Mouse (Mus musculus) ES-Bruce4 (cell line): Measurements from ENCODE around the gene Ccdc130. TPM values are rescaled to one million over a fixed set of nuclear protein-coding genes. Genes with fewer than 3 reads are reported as not detected.

ENCODE experiments used
- H3K27ac ChIP-seq: 2 replicates; pipeline ENCODE4 v1.5.1; 2012; ENCODE audit warnings: low read length, inconsistent platforms; ENCODE audit not compliant: insufficient read depth
- H3K27me3 ChIP-seq: 2 replicates; pipeline ENCODE4 v1.6.1; 2012; ENCODE audit warnings: mild to moderate bottlenecking, low read length, inconsistent platforms; ENCODE audit not compliant: control insufficient read depth, poor library complexity, insufficient read depth, severe bottlenecking
- H3K36me3 ChIP-seq: 2 replicates; pipeline ENCODE4 v1.6.1; 2012; ENCODE audit warnings: inconsistent platforms, mild to moderate bottlenecking, low read length, moderate library complexity; ENCODE audit not compliant: control insufficient read depth, poor library complexity, insufficient read depth, severe bottlenecking
- H3K4me1 ChIP-seq: one replicate; pipeline ENCODE4 v1.8.1; 2011; ENCODE audit warnings: low read length; ENCODE audit not compliant: control insufficient read depth, insufficient read depth
- H3K4me3 ChIP-seq: 2 replicates; pipeline ENCODE4 v1.5.1; 2011; ENCODE audit warnings: low read depth, mild to moderate bottlenecking, low read length
- H3K9ac ChIP-seq: 2 replicates; pipeline ENCODE4 v1.6.1; 2012; ENCODE audit warnings: low read depth, mild to moderate bottlenecking, inconsistent platforms; ENCODE audit not compliant: poor library complexity, severe bottlenecking
- H3K9me3 ChIP-seq: replicated peaks from 2 replicates; pipeline ENCODE4 v1.6.1; 2012; ENCODE audit warnings: mild to moderate bottlenecking, low read length, inconsistent platforms; ENCODE audit not compliant: control insufficient read depth, poor library complexity, insufficient read depth, severe bottlenecking
- CTCF ChIP-seq: IDR thresholded peaks from one replicate; pipeline ENCODE4 v1.8.1; 2011; ENCODE audit warnings: low read depth, low read length
- EP300 ChIP-seq: IDR thresholded peaks from 2 replicates; pipeline ENCODE4 v1.6.1; 2011; ENCODE audit warnings: low read depth, low read length; ENCODE audit not compliant: insufficient read depth
- POLR2A ChIP-seq: IDR thresholded peaks from one replicate; pipeline ENCODE4 v1.8.1; 2011; ENCODE audit warnings: low read length; ENCODE audit not compliant: insufficient read depth
- polyA plus RNA-seq: library from polyadenylated mRNA; stranded (reverse); fragments of >200 nt; gene quantifications from 2 replicates; pipeline ENCODE4 v1.2.4, GENCODE M21; 2011; ENCODE audit warnings: low read depth; ENCODE audit not compliant: missing spikeins, insufficient read depth, insufficient read length

Gene Ccdc130
- polyA plus RNA-seq, 1 experiment, result 21.3 TPM

- peak overlapping the region; percentile 5; the same call in 1 of the 2 replicates for H3K27ac ChIP-seq
- no peak overlapping the region for H3K9ac ChIP-seq
- no peaks in the 10 kb centered on the region for H3K4me1 ChIP-seq
- no peak overlapping the region for H3K4me3 ChIP-seq
- TF ChIP-seq POLR2A (no peak), CTCF (no peak), EP300 (no peak)
- H3K27me3 ChIP-seq, result no peaks in the 10 kb centered on the region
- peaks cover 26% of the 10 kb centered on the region for H3K36me3 ChIP-seq
- no peaks in the 10 kb centered on the region for H3K9me3 ChIP-seq
Observed at GRCm38 (mm10) chr8:84208381-84209380, 61.5 kb downstream of the Ccdc130 start.

- Histone ChIP-seq H3K27me3 (no peaks in the 10 kb centered on the region), H3K4me3 (no peak overlapping the region), H3K36me3 (peaks cover 24% of the 10 kb centered on the region), H3K9me3 (no peaks in the 10 kb centered on the region), H3K27ac (peak overlapping the region; percentile 5), H3K9ac (no peak overlapping the region), H3K4me1 (no peaks in the 10 kb centered on the region)
- TF ChIP-seq POLR2A, result no peak
- TF ChIP-seq CTCF, result no peak
- no peak for TF ChIP-seq EP300
Observed at GRCm38 (mm10) chr8:84207811-84208210, 62.4 kb downstream of the Ccdc130 start.

Other genes with a start within 250 kb of the Ccdc130 start
- 61.7 and 62.8 TPM in 2 replicates for gene Palm3, start 248.9 kb downstream of the Ccdc130 start, polyA plus RNA-seq
- gene Il27ra, start 227.8 kb downstream of the Ccdc130 start, polyA plus RNA-seq, result 0.33 and 0.61 TPM in 2 replicates
- gene Rln3, start 225.4 kb downstream of the Ccdc130 start, polyA plus RNA-seq, result 1.4 and 1.9 TPM in 2 replicates
- gene Gm10643, start 205.2 kb downstream of the Ccdc130 start, polyA plus RNA-seq, result 0.56 and 0.76 TPM in 2 replicates
- 9.6 and 10.5 TPM in 2 replicates for gene Rfx1, start 203.5 kb downstream of the Ccdc130 start, polyA plus RNA-seq
- gene Dcaf15, start 165.6 kb downstream of the Ccdc130 start, polyA plus RNA-seq, result 43.4 and 44.0 TPM in 2 replicates
- 0.33 TPM in 1 of 2 replicates, not detected in the other for gene Podnl1, start 144.4 kb downstream of the Ccdc130 start, polyA plus RNA-seq
- gene Cc2d1a, start 122.4 kb downstream of the Ccdc130 start, polyA plus RNA-seq, result 18.0 and 27.2 TPM in 2 replicates
- 3.8 and 4.7 TPM in 2 replicates for gene 4930432K21Rik, start 122.4 kb downstream of the Ccdc130 start, polyA plus RNA-seq
- gene Nanos3, start 85.2 kb downstream of the Ccdc130 start, polyA plus RNA-seq, result 3.0 and 4.3 TPM in 2 replicates
- gene Zswim4, start 33.3 kb downstream of the Ccdc130 start, polyA plus RNA-seq, result 14.8 and 15.4 TPM in 2 replicates
- 90.6 and 92.0 TPM in 2 replicates for gene D8Ertd738e, start 20.7 kb downstream of the Ccdc130 start, polyA plus RNA-seq
- gene Mri1, start 13.1 kb downstream of the Ccdc130 start, polyA plus RNA-seq, result 37.1 and 38.0 TPM in 2 replicates
- 24.0 and 38.3 TPM in 2 replicates for gene Cacna1a, start 118.1 kb upstream of the Ccdc130 start, polyA plus RNA-seq